Mouse (Mus musculus): ENCODE data around the gene Tspan17.

Tspan17 gene

DNA sequence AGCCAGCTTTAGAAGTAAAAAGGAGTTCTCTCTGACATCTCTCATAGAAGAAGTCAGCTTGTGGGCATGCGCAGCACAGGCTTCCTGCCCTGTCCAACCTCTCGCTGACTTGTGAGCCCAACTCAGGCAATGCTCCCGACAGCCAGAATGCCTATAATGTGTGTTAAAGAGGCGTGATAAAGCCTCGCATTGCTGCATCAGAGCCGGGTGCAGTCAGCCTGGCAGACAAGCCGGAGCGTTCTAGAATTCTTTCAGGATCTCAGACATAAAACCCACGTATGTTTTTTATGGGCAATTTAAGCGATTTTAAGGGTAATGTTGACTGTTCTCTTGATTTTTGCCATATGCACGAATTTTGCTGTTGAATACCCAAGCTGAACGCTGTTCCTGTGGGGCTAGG is 18.9 kb downstream of the Tspan17 start:
- DNase-seq: no peak

DNA sequence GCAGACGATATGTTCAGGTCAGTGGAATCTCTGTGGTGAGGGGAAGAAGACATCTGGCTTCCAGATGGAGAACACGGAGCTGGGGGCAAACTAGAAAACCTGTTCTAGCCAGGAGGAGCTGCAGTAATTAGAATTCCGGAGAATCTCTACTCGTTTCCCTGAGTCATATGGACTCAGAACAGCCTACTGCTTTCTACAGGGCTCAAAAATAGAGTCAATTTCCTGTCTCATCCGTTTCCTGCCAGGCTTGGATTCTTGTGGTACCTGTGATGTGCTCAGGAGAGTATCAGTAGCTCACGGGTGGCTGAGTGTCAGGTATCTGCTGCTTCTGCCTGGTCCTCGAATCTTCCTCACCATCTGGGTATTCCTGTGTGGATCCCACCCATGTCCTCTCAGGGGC is 22.3 kb downstream of the Tspan17 start:
- no peak for DNase-seq

DNA sequence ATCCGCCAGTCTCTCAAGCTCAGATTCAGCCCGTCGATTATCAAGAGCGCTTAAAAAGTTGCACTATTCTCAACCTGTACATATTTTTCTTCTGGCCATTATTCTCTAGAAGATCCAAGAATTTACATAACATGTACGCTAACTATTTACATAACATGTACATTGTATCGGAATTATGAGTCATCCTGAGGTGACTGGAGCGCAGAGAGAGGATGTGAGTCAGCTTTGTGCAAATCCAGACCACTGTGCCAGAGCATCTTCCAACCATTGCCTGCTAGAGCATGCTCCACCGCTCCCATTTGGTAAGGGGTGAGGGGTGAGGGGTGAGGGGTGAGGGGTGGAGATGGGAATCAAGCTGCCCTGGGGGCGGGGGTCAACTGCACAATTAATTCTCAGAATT is 24.2 kb downstream of the Tspan17 start:
- no peak for DNase-seq

DNA sequence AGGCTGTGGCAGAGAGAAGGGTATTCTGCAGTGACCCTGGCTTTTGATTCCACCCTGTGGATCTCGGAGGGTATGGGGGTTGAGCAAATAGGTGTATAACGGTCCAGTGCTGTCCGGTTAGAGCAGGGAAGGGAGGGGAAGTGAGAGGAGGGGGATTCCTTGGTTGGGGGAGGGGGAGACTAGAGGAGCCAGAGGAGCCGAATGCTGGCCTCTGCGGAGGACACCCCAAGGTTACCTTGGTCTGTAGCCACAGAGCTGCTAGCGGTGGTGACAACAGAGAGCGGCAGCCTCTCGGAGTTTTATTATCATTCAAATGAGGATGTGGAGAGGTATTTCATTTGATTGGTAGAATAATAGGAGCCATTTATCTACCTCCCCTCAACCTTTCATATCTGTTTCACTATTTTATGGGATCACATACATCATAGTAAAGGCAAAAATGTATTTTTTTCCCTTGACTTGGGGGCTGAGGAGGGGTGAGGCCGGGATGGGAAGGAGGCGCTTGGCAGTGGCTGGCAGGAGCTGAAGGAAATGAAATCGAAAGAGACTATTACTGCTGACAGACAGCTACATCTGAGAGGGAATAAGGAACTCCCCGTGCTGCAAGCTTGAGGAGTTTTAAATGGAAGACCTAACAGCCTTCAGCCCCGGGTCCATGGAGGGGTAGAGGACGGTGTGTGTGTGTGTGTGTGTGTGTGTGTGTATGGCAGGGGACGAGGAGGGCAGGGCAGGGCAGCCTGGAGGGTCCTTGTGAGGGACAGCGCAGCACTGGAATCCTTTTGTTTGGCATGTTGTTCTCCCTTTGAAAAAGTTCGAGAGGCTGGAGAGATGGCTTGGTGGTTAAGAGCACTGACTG is 29.4 kb downstream of the Tspan17 start:
- no peak for DNase-seq

DNA sequence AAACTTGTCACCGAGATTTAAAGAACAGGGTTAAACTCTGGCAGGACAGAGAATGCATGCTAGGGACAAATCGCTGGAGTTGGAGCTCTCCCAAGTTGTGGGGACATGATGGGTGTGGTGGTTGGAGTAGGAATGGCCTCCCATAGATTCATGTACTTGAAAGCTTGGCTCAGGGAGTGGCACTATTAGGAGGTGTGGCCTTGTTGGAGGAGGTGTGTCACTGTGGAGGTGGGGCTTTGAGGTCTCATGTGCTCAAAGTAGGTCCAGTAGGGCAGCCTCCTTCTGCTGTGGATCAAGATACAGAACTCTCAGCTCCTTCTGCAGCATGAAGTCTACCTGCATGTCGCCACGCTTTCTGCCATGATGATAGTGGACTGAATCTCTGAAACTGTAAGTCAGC is 31.9 kb downstream of the Tspan17 start:
- no peak for DNase-seq

DNA sequence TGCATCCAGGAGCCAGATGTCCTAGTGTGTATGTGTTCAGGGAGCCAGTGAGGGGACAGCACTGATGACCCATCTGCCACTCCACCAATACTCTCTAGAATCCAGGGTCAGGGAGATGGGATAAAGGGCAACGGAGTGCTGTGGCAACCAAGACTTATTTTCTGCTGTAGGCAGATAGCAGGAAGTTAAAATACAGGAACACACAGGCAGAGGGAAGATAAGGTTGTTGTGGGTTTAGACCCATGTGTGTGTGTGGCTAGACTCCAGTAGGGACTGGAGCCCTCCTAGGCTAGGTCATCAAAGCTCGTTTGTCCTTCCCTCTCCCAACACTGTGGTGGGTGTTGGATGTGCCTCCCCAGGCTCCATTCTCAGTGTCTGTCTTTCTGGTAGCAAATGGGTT is 32.8 kb downstream of the Tspan17 start:
- DNase-seq: no peak

DNA sequence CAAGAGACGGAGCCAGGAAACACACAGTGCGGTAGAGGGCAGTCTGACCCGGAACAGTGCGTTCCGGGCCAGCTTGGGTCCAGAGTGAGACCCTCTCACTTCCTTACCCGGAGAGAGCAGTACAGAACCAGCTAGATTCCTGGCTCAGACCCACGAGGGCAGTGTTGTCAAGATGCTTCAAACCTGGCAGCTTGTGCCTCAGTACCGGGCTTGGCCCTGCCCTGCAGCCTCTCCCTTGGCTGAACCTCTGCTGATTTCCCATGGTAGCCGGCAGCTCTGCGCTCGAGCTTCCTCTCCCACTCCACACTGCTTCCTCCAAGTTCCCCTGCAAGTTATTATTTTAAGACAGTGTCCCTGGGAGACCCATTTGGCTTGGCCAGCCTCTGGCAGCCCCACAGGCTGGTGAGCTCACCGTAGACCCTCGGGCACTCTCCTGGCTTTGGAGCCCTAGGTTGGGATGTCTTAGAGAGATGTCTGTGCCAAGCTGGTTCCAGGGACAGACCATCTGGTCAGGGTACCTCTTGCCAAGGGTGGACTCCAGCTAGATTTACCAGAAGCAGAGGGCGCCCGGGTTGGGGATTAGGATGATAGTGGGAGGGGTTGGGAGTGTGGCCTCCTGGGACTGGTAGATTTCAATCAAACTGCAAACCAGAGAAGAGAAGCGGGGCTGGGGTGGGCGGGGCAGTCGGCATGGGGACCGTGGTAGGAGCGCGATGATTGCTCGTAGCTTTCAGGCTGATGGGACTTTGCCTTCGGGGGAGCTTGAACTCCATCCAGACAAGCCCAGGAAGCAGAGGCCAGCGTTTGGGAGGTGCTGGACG is 35.1 kb downstream of the Tspan17 start:
- no peak for DNase-seq

DNA sequence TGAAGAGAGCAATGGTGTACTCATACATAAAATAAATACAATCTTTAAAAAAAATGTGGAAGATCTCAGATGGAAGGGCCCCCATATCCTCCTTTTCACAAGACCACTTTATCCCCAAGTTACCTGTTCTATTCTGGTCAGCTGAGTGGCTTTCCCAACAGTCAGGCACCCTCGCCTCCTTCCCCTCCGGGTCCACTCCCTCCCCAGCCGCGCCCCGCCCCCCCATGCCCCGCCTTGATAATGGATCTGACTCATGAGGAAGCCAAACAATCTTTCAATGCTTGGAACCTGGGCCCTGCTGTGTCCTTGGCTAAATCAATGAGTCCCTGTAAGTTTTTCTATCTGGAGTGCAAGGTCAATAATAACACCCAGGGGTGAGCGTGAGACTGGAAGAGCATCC is 38.8 kb downstream of the Tspan17 start:
- no peak for DNase-seq

DNA sequence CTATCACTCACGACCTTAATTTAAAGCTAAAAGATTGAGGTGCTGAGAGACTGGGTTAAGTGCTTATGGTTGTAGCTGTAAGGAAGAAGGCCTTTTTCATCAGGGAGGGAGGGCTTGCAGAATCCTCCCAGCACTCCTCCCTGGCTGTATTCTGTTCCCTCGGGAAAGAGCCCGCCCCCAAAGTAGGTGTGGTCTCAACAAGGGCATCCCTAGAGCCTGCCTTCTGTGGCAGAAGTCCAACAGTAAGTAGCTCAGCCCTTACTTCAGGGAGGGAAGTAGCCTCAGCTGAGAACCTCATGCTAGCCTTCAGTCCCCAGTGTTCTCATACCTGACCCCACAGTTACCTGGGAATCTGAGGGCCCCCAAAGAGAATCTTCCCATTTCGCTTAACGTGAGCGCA is 39.3 kb downstream of the Tspan17 start:
- no peak for DNase-seq

DNA sequence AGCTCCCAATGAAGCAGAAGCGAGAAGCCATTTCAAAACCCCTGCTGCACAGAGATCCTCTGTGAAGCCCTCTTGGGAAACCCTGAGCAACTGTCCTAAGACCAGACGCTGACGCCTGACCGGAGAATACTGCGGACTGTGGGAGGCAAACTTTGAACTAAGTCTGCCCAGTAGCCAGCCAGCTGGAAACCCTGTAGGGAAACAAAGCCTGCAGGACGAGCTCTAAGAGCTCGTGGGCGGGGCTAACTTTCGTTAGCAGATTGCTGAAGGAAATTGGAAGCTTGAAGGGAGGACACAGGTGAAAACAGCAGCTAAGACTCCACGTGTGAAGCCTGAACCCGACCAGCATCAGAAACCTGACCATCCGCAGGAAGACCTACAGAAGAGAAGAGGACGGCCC is 40.3 kb downstream of the Tspan17 start:
- no peak for DNase-seq

DNA sequence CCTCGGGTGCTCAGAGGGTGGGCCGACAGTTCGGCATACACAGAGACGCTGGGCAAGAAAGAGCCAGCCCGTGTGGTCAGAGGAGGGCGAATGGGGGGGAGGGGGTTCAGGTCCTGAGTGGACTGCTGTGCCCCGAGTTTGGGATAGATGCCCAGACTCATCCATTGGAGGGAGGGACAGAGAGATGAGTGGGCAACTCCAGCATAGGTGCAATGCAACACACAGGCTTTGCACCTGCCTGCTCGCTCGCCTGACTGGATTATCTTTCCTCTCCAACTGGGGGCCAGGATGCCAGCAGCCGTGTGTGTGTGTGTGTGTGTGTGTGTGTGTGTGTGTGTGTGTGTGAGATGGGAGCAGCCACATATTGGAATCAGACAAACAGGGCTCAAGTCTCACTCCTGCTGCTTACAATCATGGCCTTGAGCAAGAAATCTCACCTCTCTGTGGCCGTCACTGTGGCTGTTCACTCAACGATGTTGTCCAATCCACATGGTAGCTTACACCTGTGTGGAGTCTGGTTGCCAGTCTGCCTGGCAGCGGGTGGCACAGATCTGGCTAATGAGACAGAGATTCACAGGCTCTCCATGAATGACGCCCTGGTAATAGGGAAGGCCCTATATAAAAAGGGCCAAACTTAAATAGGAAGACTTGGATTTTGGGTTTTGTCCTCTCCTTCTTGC is 47.3 kb downstream of the Tspan17 start:
- DNase-seq: no peak

DNA sequence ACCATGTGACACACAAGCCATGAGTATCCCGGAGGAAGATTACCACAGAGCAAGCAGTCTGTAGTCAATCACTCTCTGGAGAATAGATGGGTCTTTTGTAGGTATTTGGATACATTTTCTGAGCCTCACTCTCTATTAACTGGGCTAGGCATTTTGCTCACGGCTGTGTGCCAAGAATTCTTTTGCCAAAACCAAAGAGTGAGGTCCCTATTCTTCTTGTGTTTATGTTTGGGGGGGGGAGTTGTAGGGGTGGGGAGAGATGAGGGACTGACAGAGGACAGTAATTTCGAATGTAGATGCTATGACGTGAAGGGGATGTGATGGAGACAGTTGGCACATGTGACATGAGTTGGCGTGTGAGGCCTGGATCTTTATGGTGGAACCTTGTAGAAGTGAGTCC is 47.9 kb downstream of the Tspan17 start:
- no peak for DNase-seq

DNA sequence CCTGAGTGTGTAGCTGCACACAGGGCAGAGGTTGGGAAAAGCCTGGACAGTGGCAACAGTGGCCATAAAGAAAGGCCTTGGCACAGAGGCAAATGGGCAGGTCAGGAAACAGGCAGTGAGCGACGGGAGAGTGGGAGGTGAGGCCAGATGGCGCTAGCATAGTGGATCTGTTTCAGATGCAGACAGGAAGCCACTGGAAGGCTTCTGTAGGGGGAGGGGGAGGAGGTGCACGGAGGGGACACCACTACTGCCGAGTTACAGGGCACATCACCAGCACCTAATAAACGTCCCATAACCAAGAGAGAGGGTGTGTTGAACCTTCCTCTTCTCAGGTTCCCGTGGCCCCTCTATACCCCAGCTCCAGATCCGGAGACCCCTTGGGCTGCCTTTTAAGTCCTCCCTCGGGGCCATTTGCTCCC is 48.3 kb downstream of the Tspan17 start:
- DNase-seq: no peak

DNA sequence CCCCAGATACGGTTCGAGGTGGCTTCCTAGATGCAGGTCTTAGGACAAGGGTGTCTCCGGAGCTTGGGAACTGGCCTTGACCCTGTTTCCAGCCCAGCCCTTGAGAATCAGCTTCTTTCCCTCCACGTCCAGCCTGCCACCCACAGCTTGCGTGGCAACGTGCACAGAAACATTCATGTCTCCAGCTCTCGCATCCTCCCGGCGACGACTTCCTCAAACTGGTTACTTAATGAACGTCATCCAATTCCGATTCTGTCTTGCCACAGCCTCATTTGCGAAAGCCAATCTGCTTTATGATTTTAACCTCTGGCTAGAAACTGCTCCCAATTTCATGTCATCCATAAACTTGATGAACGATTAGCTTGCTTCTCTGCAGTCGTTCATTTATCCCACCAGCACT is 49.4 kb downstream of the Tspan17 start:
- no peak for DNase-seq

DNA sequence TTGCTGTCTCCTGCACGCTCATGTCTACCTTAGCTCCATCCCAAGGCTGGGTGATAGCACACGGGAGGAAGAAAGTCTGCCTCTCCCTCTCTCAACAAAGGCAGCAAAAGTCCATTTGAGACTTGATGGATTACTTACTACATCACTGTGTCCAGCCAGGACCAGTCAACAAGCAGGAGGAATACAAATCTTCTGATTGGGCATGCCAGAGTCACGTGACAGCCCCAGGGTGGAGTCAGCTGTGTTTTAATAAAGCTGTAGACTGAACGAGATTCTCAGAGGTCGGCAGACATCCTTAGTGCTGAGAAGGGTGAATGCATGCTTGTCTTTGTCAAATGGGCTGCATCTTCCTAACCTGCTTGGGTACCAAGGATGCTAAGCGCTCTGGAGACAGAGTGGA is 50.0 kb downstream of the Tspan17 start:
- no peak for DNase-seq

DNA sequence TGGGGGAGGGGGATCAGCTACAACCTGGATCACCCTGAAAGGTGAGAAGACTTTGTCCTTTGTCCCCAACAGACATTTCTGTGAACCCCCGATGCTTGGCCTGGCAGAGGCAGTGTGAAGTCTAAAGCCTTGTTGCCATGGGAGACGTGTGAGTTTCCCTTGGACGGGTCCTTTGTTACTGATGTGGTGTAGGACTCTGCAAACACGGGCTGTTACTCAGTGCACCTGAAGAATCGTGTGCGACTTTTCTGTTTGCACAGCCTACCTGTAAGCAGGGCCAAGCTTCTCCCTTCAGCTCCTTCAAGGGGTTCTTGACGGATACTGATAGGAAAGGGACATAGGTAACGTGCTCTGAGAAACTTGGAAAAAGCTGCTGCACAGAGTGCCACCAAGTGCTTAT is 55.4 kb downstream of the Tspan17 start:
- DNase-seq: no peak

Measured in right cerebral cortex, postnatal 4 days (tissue).